Mouse (Mus musculus): Measurements from ENCODE around the gene Rfk. TPM values are rescaled to one million over a fixed set of nuclear protein-coding genes. Genes with fewer than 3 reads are reported as not detected.

The Rfk gene
- polyA plus RNA-seq, 1 experiment from 2014 or later, result 76.1 TPM

DNA sequence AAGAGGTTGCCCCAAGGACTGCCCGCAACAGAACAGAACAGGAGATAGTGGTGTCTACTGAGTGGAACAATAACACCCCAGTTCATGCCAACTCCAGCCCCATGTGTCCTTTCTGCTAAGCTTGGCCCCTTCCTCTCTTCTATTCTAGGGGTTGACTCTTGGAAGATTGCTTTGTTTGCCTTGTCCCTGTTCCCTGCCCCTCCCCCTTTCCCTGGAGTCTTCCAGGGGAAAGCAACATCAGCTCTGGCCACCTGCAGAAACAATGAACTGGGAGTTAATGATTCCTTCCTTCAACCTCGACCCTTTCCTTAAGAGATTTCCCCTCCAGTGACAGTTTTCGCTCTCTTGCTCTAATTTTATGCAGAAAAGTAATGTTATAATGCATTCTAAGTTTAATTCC lies 36.5 kb upstream of the Rfk start:
- H3K36me3 ChIP-seq, result no peaks in the 10 kb centered on the region
- WGBS, result 57% methylated on average over 3 of the region's 3 CpGs

DNA sequence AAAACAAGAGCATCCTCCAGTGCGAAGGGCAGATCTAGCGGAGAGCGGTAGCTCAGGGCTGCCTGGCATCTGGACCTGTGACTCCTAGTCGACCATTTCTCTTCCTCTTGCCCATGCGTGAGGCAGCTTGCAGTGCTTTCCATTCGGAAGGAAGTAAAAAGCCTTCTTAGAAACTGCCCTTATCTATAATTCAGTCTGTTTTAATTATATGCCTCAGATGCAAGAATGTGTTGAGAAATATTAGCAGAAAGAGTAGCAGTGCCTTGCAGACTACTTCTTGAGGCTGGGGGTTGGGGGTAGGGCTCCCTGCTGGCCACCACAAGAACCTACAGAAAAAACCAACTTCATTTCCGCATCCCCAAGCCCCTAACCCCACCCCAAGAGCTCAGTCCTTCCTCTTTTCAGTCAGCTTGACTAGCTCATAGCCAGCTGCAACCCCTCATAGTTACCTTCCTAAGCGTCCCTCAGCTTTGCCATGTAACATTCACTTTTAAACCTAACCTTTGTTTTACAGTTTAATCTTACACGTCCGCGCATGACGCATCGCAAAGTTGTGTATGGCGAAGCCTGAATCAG lies 34.4 kb upstream of the Rfk start:
- no peak for ATAC-seq (ENCODE audit: insufficient number of reproducible peaks, low FRiP score)

More for the DNA sequence above, 36.5 kb upstream of the Rfk start:
- no peak overlapping the region for H3K9ac ChIP-seq
- H3K4me1 ChIP-seq (replicated peaks), result peaks cover 15% of the 10 kb centered on the region
- H3K4me3 ChIP-seq, result no peak overlapping the region
- ATAC-seq (ENCODE audit: insufficient number of reproducible peaks, low FRiP score), result no peak
- H3K4me2 ChIP-seq, result no peak overlapping the region
- no peak overlapping the region for H3K27ac ChIP-seq (ENCODE audit: poor library complexity, severe bottlenecking)
- H3K27me3 ChIP-seq (replicated peaks), result peaks cover 15% of the 10 kb centered on the region; the same call in 1 of the 2 replicates
- H3K9me3 ChIP-seq (replicated peaks), result no peaks in the 10 kb centered on the region

DNA sequence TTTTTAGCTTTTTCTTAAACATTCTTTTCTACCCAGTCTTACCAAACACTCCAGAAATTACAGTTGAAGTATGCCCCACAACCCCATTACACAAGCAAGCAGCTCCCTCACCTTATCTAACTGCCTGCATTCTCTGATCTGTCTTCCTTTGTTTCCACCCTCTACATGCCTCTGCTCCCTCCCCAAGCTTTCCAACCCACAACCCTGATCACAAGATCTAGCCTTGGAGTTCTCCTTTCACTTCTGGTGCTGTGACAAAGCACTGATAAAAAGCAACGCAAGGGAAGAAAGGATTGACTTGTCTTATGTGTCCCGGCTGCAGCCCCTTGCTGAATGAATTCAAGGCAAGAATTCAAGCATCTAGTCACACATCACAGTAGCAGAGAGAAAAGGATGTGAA lies 32.7 kb upstream of the Rfk start:
- Histone ChIP-seq H3K27me3 (replicated peaks) (peaks cover 15% of the 10 kb centered on the region; the same call in 1 of the 2 replicates), H3K9me3 (replicated peaks) (no peaks in the 10 kb centered on the region), H3K27ac (ENCODE audit: poor library complexity, severe bottlenecking) (no peak overlapping the region), H3K36me3 (no peaks in the 10 kb centered on the region), H3K9ac (no peak overlapping the region), H3K4me3 (no peak overlapping the region), H3K4me2 (no peak overlapping the region), H3K4me1 (replicated peaks) (peaks cover 4% of the 10 kb centered on the region; the same call in 1 of the 2 replicates)
- ATAC-seq (ENCODE audit: insufficient number of reproducible peaks, low FRiP score), result no peak
- WGBS, result 31% methylated on average over 2 of the region's 2 CpGs

More for the DNA sequence above, 34.4 kb upstream of the Rfk start:
- H3K27me3 ChIP-seq (replicated peaks), result peaks cover 15% of the 10 kb centered on the region; the same call in 1 of the 2 replicates
- H3K9me3 ChIP-seq (replicated peaks), result no peaks in the 10 kb centered on the region
- no peak overlapping the region for H3K4me3 ChIP-seq
- peaks cover 12% of the 10 kb centered on the region for H3K4me1 ChIP-seq (replicated peaks)
- no peak overlapping the region for H3K9ac ChIP-seq
- H3K36me3 ChIP-seq, result no peaks in the 10 kb centered on the region
- H3K4me2 ChIP-seq, result no peak overlapping the region
- WGBS, result 70% methylated on average over 14 of the region's 14 CpGs
- no peak overlapping the region for H3K27ac ChIP-seq (ENCODE audit: poor library complexity, severe bottlenecking)

DNA sequence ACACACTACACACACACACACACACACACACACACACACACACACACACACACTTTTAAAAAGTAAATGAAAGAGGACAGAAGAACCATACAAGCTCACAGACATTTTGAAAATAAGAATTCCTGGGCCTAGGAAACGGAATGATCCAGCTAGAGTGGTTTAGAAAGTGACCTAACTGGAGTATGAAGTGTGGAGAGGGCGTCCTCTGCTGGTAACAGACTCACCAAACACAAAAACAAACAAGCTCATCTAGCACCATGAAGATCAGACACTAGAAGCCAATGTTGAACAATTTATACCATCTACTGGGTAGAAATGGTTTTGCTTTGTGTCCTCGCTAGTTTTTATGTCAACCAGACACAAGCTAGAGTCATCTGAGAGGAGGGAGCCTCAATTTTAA lies 29.1 kb upstream of the Rfk start:
- no peaks in the 10 kb centered on the region for H3K9me3 ChIP-seq (replicated peaks)
- 30% methylated on average over 3 of the region's 3 CpGs for WGBS
- H3K4me1 ChIP-seq (replicated peaks), result peaks cover 10% of the 10 kb centered on the region; the same call in 1 of the 2 replicates
- H3K4me3 ChIP-seq, result no peak overlapping the region
- H3K27ac ChIP-seq (ENCODE audit: poor library complexity, severe bottlenecking), result no peak overlapping the region
- H3K9ac ChIP-seq, result no peak overlapping the region
- H3K27me3 ChIP-seq (replicated peaks), result 0 out of 2 replicates have a peak, but pooled peaks cover 4% of the 10 kb centered on the region
- H3K4me2 ChIP-seq, result no peak overlapping the region
- ATAC-seq (ENCODE audit: insufficient number of reproducible peaks, low FRiP score), result no peak
- H3K36me3 ChIP-seq, result no peaks in the 10 kb centered on the region

DNA sequence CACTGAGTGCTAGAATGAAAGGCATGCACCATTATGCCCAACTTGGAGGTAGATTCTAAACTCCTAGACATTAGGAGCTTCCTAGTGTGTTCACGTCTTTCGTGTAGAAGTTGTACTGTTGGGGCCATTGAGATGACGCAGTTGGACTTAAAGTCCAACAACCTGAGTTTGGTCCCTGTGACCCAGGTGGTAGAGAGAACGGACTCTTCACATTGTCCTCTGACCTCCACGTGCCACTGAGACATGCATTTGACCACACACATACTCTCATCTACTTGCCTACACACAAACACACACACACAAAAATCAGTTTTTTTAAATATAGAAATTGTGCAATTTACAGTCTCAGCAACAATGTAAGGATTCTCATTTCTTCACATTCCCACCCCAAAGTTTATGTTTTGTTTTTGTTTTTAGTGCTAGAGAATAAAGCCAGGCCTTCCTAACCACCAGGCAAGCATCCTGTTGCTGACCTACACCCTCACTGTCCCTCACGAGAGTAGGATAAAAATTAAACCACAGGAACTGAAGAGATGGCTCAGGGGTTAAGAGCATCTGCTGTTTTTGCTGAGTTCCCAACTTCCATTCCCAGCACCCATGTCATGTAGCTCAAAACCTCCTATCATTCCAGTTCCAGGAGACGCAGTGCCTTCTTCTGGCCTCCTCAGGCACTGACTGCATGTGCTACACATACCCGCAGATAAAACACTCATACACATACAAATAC lies 27.3 kb upstream of the Rfk start:
- WGBS, result 87% methylated on average over 8 of the region's 8 CpGs
- Histone ChIP-seq H3K27ac (ENCODE audit: poor library complexity, severe bottlenecking) (no peak overlapping the region), H3K4me3 (no peak overlapping the region), H3K9ac (no peak overlapping the region), H3K27me3 (replicated peaks) (no peaks in the 10 kb centered on the region), H3K36me3 (no peaks in the 10 kb centered on the region), H3K9me3 (replicated peaks) (no peaks in the 10 kb centered on the region), H3K4me1 (replicated peaks) (peaks cover 6% of the 10 kb centered on the region; the same call in 1 of the 2 replicates), H3K4me2 (no peak overlapping the region)
- no peak for ATAC-seq (ENCODE audit: insufficient number of reproducible peaks, low FRiP score)

DNA sequence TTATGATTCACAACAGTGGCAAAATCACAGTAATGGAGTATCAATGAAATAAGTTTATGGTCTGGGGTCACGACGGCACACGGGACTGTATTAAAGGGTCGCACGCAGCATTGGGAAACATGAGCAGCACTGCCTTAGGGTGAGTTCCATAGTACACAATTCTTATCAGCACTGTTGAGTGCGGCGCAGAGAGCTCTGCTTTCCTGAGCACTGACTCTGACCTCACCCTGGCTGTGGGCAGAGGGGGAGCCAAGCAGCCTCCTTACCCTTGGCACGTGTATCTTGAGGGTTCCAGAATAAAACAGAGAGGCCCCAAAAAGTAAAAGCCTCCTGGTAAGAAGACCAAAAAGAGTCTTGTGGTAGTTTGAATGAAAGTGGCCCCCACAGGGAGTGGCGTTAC lies 25.3 kb upstream of the Rfk start:
- Histone ChIP-seq H3K4me1 (replicated peaks) (peaks cover 6% of the 10 kb centered on the region; the same call in 1 of the 2 replicates), H3K27ac (ENCODE audit: poor library complexity, severe bottlenecking) (no peak overlapping the region), H3K4me3 (no peak overlapping the region), H3K9me3 (replicated peaks) (no peaks in the 10 kb centered on the region), H3K27me3 (replicated peaks) (no peaks in the 10 kb centered on the region), H3K4me2 (no peak overlapping the region), H3K36me3 (no peaks in the 10 kb centered on the region), H3K9ac (no peak overlapping the region)
- ATAC-seq (ENCODE audit: insufficient number of reproducible peaks, low FRiP score), result no peak
- WGBS, result 52% methylated on average over 9 of the region's 9 CpGs

DNA sequence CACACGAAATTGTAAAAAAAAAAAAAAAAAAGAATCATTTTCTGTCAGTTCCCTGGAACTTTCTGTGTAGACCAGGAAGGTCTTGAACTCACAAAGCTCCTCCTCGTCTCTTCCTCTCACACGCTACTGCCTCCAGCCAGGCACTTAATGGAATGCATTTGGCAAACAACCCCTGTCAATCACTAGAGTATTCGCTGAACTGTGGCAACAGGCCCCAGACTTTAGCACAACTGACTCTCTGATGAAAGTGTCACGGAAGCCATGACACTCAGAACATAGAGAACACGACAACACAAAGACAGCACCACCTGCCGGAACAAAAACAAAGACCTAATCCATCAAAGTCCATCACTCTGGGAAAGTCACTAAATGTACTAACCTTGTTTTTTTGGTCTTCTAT lies 24.3 kb upstream of the Rfk start:
- ATAC-seq (ENCODE audit: insufficient number of reproducible peaks, low FRiP score), result no peak
- Histone ChIP-seq H3K27me3 (replicated peaks) (no peaks in the 10 kb centered on the region), H3K4me3 (no peak overlapping the region), H3K27ac (ENCODE audit: poor library complexity, severe bottlenecking) (no peak overlapping the region), H3K4me2 (no peak overlapping the region), H3K9ac (no peak overlapping the region), H3K9me3 (replicated peaks) (no peaks in the 10 kb centered on the region), H3K4me1 (replicated peaks) (peaks cover 6% of the 10 kb centered on the region; the same call in 1 of the 2 replicates), H3K36me3 (no peaks in the 10 kb centered on the region)
- WGBS, result 62% methylated on average over 7 of the region's 7 CpGs

DNA sequence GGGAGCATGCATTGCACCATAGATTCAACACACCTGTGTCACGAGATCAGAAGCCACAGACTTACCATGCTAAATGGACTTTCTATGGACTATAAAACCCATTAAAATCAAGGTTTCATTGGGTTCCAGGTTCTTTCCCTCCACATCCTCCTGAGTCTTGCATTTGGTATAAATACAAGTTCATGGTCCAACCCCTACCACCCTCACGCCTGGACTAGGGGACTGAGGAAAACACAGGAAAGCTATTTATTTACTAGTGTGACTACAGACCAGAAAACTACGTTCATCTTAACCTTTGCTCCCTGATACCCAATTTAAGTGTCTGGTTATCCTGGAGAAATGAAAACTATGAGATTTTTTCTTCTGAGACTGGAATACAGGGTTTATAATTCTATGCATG lies 21.1 kb upstream of the Rfk start, which contains the start of gene Gcnt1:
Gene Gcnt1 (minus strand): TSS at position 144 of the 400 bp plus-strand sequence.
- Histone ChIP-seq H3K9me3 (replicated peaks) (no peaks in the 10 kb centered on the region), H3K4me3 (no peak within 1 kb of the TSS), H3K27ac (ENCODE audit: poor library complexity, severe bottlenecking) (no peak within 1 kb of the TSS), H3K4me1 (replicated peaks) (peaks cover 12% of the 10 kb centered on the region), H3K4me2 (no peak within 1 kb of the TSS), H3K27me3 (replicated peaks) (no peaks in the 10 kb centered on the region), H3K9ac (no peak within 1 kb of the TSS), H3K36me3 (no peaks in the 10 kb centered on the region)
- ATAC-seq (ENCODE audit: insufficient number of reproducible peaks, low FRiP score), result no peak
- WGBS, result 82% methylated on average over 3 of the region's 3 CpGs

DNA sequence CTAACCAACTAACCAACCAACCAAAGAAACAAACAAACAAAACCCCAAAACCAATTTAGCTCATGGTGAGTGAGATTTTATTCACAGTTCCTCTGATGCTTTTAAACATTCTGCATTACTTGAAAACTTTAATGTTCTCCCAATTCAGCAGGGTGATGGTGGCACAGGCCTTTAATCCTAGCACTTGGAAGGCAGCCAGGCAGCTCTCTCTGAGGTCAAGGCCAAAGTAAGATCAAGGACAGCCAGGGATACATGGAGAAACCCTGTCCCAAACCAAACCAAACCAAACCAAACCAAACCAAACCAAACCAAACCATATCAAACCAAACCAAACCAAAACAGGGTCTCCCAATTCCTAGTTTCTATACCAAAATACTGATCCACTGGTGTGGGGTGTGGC lies 15.0 kb upstream of the Rfk start:
- Histone ChIP-seq H3K4me3 (no peak overlapping the region), H3K27ac (ENCODE audit: poor library complexity, severe bottlenecking) (no peak overlapping the region), H3K4me1 (replicated peaks) (peaks cover 6% of the 10 kb centered on the region), H3K9ac (no peak overlapping the region), H3K36me3 (no peaks in the 10 kb centered on the region), H3K4me2 (no peak overlapping the region), H3K27me3 (replicated peaks) (no peaks in the 10 kb centered on the region), H3K9me3 (replicated peaks) (no peaks in the 10 kb centered on the region)
- ATAC-seq (ENCODE audit: insufficient number of reproducible peaks, low FRiP score), result no peak

DNA sequence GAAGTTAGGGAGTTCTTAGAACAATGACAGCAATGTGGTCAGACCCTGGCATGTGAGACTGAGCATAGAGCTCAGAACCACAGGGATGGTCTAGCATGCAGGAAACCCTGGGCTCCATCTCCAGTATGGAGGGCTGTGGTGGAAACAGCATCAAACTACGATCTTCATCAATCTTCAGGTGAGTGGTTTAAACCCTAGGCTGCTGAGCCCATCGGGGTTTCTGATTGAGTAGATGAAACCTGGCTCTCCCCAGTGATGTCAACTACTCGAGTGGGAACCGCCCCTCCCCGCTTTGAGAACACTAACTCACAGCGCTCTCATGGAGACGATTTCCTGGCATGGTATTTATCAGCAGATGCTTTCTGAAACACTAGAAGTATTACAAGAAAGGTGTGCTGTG lies 13.3 kb upstream of the Rfk start:
- Histone ChIP-seq H3K4me2 (no peak overlapping the region), H3K4me1 (replicated peaks) (peaks cover 6% of the 10 kb centered on the region), H3K27me3 (replicated peaks) (no peaks in the 10 kb centered on the region), H3K9me3 (replicated peaks) (no peaks in the 10 kb centered on the region), H3K27ac (ENCODE audit: poor library complexity, severe bottlenecking) (no peak overlapping the region), H3K4me3 (no peak overlapping the region), H3K36me3 (no peaks in the 10 kb centered on the region), H3K9ac (no peak overlapping the region)
- no peak for ATAC-seq (ENCODE audit: insufficient number of reproducible peaks, low FRiP score)
- 51% methylated on average over 7 of the region's 7 CpGs for WGBS

DNA sequence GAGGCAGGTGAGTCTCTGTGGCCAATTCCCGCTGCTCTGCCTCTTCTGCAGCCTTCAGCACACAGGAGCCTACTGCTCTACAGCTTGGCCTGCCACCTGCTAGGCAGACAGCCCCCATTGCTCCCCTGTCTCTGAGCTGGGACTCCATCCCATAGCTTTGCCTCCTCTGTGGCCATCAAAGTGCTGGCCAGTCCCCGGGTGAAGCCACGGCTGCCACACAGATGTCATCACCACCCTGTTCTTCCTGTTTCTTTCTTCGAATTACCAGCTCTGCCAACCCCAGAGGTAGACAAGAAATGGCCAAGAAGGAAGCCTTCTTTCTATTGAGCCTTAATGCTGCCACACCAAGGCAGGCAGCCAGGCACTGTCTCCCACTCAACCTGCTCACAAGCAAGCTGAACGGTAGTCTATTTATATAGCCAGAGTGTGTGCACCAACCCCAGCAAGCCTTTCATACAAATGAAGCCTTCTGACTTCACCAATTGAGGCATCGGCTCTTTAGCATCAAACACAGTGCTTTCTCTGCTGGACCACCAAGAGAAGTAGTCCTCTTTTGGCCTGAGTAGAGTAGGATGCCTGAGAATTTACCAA lies 10.9 kb upstream of the Rfk start:
- Histone ChIP-seq H3K4me1 (replicated peaks) (no peaks in the 10 kb centered on the region), H3K27me3 (replicated peaks) (no peaks in the 10 kb centered on the region), H3K27ac (ENCODE audit: poor library complexity, severe bottlenecking) (no peak overlapping the region), H3K36me3 (no peaks in the 10 kb centered on the region), H3K4me2 (no peak overlapping the region), H3K9me3 (replicated peaks) (no peaks in the 10 kb centered on the region), H3K9ac (no peak overlapping the region), H3K4me3 (no peak overlapping the region)
- no peak for ATAC-seq (ENCODE audit: insufficient number of reproducible peaks, low FRiP score)
- WGBS, result 60% methylated on average over 6 of the region's 6 CpGs
